Mouse (Mus musculus): ENCODE data around the gene Fam83e. TPM values are rescaled to one million over a fixed set of nuclear protein-coding genes. Genes with fewer than 3 reads are reported as not detected.

Fam83e gene
- total RNA-seq, 2 experiments from 2014 or later = 0.12 to 0.45 TPM

- no peak for DNase-seq
Observed at GRCm38 (mm10) chr7:45702316-45702715, 18.7 kb upstream of the Fam83e start.

GRCm38 (mm10) chr7:45702809-45703520 is 18.0 kb upstream of the Fam83e start:
- DNase-seq = no peak

- DNase-seq = peak; percentile 17
Observed at GRCm38 (mm10) chr7:45703521-45704033, 17.4 kb upstream of the Fam83e start.

GRCm38 (mm10) chr7:45704046-45704559 is 16.9 kb upstream of the Fam83e start:
- DNase-seq = peak; percentile 64

- peak; percentile 95 for DNase-seq
Observed at GRCm38 (mm10) chr7:45704730-45705442, 16.1 kb upstream of the Fam83e start, which contains the start of gene Dbp. Gene Dbp, plus strand, starts transcription at chr7:45705088.

- DNase-seq = peak; percentile 57
Observed at GRCm38 (mm10) chr7:45705443-45705864, 15.6 kb upstream of the Fam83e start.

GRCm38 (mm10) chr7:45705873-45706281 is 15.1 kb upstream of the Fam83e start:
- DNase-seq = peak; percentile 82

GRCm38 (mm10) chr7:45706721-45707241 is 14.2 kb upstream of the Fam83e start:
- DNase-seq = peak; percentile 92

GRCm38 (mm10) chr7:45707375-45707967 is 13.5 kb upstream of the Fam83e start:
- DNase-seq = peak; percentile 97

- peak; percentile 45 for DNase-seq
Observed at GRCm38 (mm10) chr7:45708221-45708761, 12.7 kb upstream of the Fam83e start.

- no peak for DNase-seq
Observed at GRCm38 (mm10) chr7:45709036-45709435, 12.0 kb upstream of the Fam83e start.

GRCm38 (mm10) chr7:45709677-45710355 is 11.2 kb upstream of the Fam83e start:
- no peak for DNase-seq

GRCm38 (mm10) chr7:45710477-45711191 is 10.4 kb upstream of the Fam83e start:
- DNase-seq = peak; percentile 18

GRCm38 (mm10) chr7:45711316-45712021 is 9.5 kb upstream of the Fam83e start:
- DNase-seq = peak; percentile 21

GRCm38 (mm10) chr7:45712022-45712757 is 8.8 kb upstream of the Fam83e start:
- DNase-seq = peak; percentile 44

GRCm38 (mm10) chr7:45713396-45713795 is 7.6 kb upstream of the Fam83e start:
- DNase-seq = peak; percentile 23

- DNase-seq = no peak
Observed at GRCm38 (mm10) chr7:45713881-45714520, 7.0 kb upstream of the Fam83e start.

- no peak for DNase-seq
Observed at GRCm38 (mm10) chr7:45714630-45715089, 6.4 kb upstream of the Fam83e start.
